Mouse (Mus musculus) ES-Bruce4 (cell line): ENCODE measurements around the gene Fbrs. TPM values are rescaled to one million over a fixed set of nuclear protein-coding genes. Genes with fewer than 3 reads are reported as not detected.

Source experiments
- H3K27ac ChIP-seq: 2 replicates; pipeline ENCODE4 v1.5.1; 2012; ENCODE audit warnings: low read length, inconsistent platforms; ENCODE audit not compliant: insufficient read depth
- H3K27me3 ChIP-seq: 2 replicates; pipeline ENCODE4 v1.6.1; 2012; ENCODE audit warnings: mild to moderate bottlenecking, low read length, inconsistent platforms; ENCODE audit not compliant: control insufficient read depth, poor library complexity, insufficient read depth, severe bottlenecking
- H3K36me3 ChIP-seq: 2 replicates; pipeline ENCODE4 v1.6.1; 2012; ENCODE audit warnings: inconsistent platforms, mild to moderate bottlenecking, low read length, moderate library complexity; ENCODE audit not compliant: control insufficient read depth, poor library complexity, insufficient read depth, severe bottlenecking
- H3K4me1 ChIP-seq: one replicate; pipeline ENCODE4 v1.8.1; 2011; ENCODE audit warnings: low read length; ENCODE audit not compliant: control insufficient read depth, insufficient read depth
- H3K4me3 ChIP-seq: 2 replicates; pipeline ENCODE4 v1.5.1; 2011; ENCODE audit warnings: low read depth, mild to moderate bottlenecking, low read length
- H3K9ac ChIP-seq: 2 replicates; pipeline ENCODE4 v1.6.1; 2012; ENCODE audit warnings: low read depth, mild to moderate bottlenecking, inconsistent platforms; ENCODE audit not compliant: poor library complexity, severe bottlenecking
- H3K9me3 ChIP-seq: replicated peaks from 2 replicates; pipeline ENCODE4 v1.6.1; 2012; ENCODE audit warnings: mild to moderate bottlenecking, low read length, inconsistent platforms; ENCODE audit not compliant: control insufficient read depth, poor library complexity, insufficient read depth, severe bottlenecking
- CTCF ChIP-seq: IDR thresholded peaks from one replicate; pipeline ENCODE4 v1.8.1; 2011; ENCODE audit warnings: low read depth, low read length
- EP300 ChIP-seq: IDR thresholded peaks from 2 replicates; pipeline ENCODE4 v1.6.1; 2011; ENCODE audit warnings: low read depth, low read length; ENCODE audit not compliant: insufficient read depth
- POLR2A ChIP-seq: IDR thresholded peaks from one replicate; pipeline ENCODE4 v1.8.1; 2011; ENCODE audit warnings: low read length; ENCODE audit not compliant: insufficient read depth
- polyA plus RNA-seq: library from polyadenylated mRNA; stranded (reverse); fragments of >200 nt; gene quantifications from 2 replicates; pipeline ENCODE4 v1.2.4, GENCODE M21; 2011; ENCODE audit warnings: low read depth; ENCODE audit not compliant: missing spikeins, insufficient read depth, insufficient read length

Gene Fbrs
- polyA plus RNA-seq, 1 experiment = 21.8 TPM

GRCm38 (mm10) chr7:127466606-127467005 is 12.4 kb upstream of the Fbrs start:
- H3K36me3 ChIP-seq = peaks cover 2% of the 10 kb centered on the region
- peaks cover 2% of the 10 kb centered on the region for H3K4me1 ChIP-seq
- H3K27ac ChIP-seq = peak overlapping the region; percentile 47; the same call in 1 of the 2 replicates
- TF ChIP-seq POLR2A = no peak
- no peak for TF ChIP-seq CTCF
- peak; percentile 92 for TF ChIP-seq EP300
- no peak overlapping the region for H3K9ac ChIP-seq
- peaks cover 51% of the 10 kb centered on the region for H3K9me3 ChIP-seq
- H3K27me3 ChIP-seq = no peaks in the 10 kb centered on the region
- no peak overlapping the region for H3K4me3 ChIP-seq

- Histone ChIP-seq H3K4me3 (peak overlapping the region; percentile 88), H3K27ac (peak overlapping the region; percentile 95), H3K27me3 (no peaks in the 10 kb centered on the region), H3K9ac (peak overlapping the region; percentile 94), H3K36me3 (peaks cover 11% of the 10 kb centered on the region), H3K9me3 (peaks cover 27% of the 10 kb centered on the region), H3K4me1 (peaks cover 2% of the 10 kb centered on the region)
- no peak for TF ChIP-seq POLR2A
- TF ChIP-seq EP300 = no peak
- TF ChIP-seq CTCF = no peak
These were observed 8.8 kb upstream of the Fbrs start for GRCm38 (mm10) chr7:127470011-127470715.

- TF ChIP-seq CTCF = no peak
- TF ChIP-seq EP300 = no peak
- TF ChIP-seq POLR2A = no peak
- Histone ChIP-seq H3K27me3 (no peaks in the 10 kb centered on the region), H3K4me3 (peak overlapping the region; percentile 78), H3K9me3 (peaks cover 27% of the 10 kb centered on the region), H3K4me1 (no peaks in the 10 kb centered on the region), H3K9ac (peak overlapping the region; percentile 94), H3K36me3 (peaks cover 18% of the 10 kb centered on the region), H3K27ac (peak overlapping the region; percentile 95)
These were observed 8.0 kb upstream of the Fbrs start for GRCm38 (mm10) chr7:127470743-127471645.

GRCm38 (mm10) chr7:127471646-127472010 is 7.4 kb upstream of the Fbrs start:
- H3K9me3 ChIP-seq = peaks cover 27% of the 10 kb centered on the region
- H3K27me3 ChIP-seq = no peaks in the 10 kb centered on the region
- peak overlapping the region; percentile 94 for H3K9ac ChIP-seq
- no peaks in the 10 kb centered on the region for H3K4me1 ChIP-seq
- H3K27ac ChIP-seq = peak overlapping the region; percentile 92
- TF ChIP-seq CTCF (peak; percentile 0), POLR2A (no peak)
- peaks cover 21% of the 10 kb centered on the region for H3K36me3 ChIP-seq
- peak overlapping the region; percentile 78 for H3K4me3 ChIP-seq

- peak overlapping the region; percentile 92 for H3K27ac ChIP-seq
- H3K4me3 ChIP-seq = peak overlapping the region; percentile 78
- no peaks in the 10 kb centered on the region for H3K27me3 ChIP-seq
- peak overlapping the region; percentile 94 for H3K9ac ChIP-seq
- TF ChIP-seq POLR2A (no peak), CTCF (no peak)
- H3K4me1 ChIP-seq = no peaks in the 10 kb centered on the region
- peaks cover 21% of the 10 kb centered on the region for H3K36me3 ChIP-seq
- peaks cover 26% of the 10 kb centered on the region for H3K9me3 ChIP-seq
These were observed 6.9 kb upstream of the Fbrs start for GRCm38 (mm10) chr7:127472060-127472459.

GRCm38 (mm10) chr7:127473705-127474104 is 5.3 kb upstream of the Fbrs start:
- Histone ChIP-seq H3K9me3 (peaks cover 10% of the 10 kb centered on the region), H3K27ac (no peak overlapping the region), H3K4me3 (no peak overlapping the region), H3K27me3 (no peaks in the 10 kb centered on the region), H3K4me1 (no peaks in the 10 kb centered on the region), H3K9ac (no peak overlapping the region), H3K36me3 (peaks cover 21% of the 10 kb centered on the region)
- peak; percentile 48 for TF ChIP-seq CTCF
- TF ChIP-seq EP300 = no peak
- TF ChIP-seq POLR2A = no peak
